Mouse (Mus musculus): ENCODE data around the gene Rapgef5.

The Rapgef5 gene

DNA sequence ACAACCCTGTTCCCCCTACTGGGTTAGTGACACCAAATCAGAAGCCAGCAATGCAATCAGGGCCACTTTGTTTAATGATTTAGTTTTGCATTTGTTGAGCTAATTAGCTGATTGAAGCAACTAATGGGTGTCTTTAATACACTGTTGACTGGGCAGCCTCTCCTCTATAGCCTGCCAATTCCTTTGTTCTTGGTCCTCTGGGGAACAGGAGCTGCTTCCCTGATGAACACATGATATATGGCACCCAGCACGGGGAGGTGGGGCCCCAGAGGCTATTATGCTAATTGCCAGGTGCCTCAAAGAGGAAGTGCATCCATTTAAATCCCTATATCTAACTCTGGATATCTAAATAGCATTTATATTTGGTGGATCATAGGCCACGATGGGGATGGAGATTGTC lies 111.0 kb downstream of the Rapgef5 start:
- no peak for DNase-seq

DNA sequence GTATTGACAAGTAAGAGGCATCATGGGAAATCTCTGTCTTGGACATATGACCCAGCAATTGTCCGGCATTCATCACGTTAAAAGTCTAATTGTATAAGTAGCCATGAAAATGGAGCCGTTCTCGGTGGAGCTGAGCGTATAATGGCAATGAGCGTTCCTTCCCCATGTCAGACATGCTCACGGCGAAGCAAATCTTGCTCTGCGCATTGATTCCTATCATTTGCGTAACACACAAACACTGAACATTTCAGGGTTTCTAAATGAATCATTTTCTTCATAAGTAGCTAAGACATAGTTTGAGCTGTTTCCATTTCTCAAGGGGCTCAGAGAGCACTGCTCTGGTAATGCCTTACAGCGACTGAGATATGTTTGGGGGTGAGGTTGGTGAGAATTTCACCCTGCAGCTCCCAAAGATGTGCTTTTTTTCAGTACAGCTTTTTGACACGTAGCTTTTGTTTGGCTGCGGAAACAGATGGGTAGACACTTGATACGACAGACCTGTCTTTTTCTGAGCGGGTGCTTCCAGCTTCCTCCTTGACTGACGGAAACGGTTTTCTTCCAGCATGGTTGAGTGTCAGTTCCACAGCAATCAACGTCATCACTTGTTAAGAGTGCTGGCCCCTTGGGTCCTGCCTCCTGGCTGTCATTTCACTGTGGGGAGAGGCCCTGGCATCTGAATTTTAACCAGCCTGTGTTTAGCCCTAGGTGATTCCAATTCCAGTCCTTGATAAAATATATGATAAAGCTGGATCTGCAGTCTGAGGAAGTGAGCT lies 112.2 kb downstream of the Rapgef5 start:
- DNase-seq, result no peak

DNA sequence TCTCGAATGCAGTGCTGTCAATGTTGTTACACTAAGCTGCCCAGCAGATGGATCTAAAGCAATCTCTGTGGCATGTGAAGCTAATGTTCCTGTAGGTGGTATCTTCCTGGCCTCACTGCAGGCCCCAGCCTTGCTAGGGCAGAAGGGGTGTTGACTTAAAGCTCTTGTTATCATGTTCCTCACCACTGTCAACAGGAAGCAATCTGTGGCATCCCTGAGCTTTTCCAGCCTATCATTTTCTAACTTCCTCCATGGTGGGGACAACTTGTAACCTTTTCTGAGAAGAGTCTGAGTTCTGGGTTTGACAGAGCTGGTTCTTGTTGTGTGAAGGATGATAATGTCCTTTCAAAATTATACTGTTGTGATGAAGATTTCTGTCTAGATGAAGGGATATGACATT lies 115.9 kb downstream of the Rapgef5 start:
- DNase-seq, result no peak

- no peak for DNase-seq
Measured at GRCm38 (mm10) chr12:117636139-117636772, 120.0 kb downstream of the Rapgef5 start.

DNA sequence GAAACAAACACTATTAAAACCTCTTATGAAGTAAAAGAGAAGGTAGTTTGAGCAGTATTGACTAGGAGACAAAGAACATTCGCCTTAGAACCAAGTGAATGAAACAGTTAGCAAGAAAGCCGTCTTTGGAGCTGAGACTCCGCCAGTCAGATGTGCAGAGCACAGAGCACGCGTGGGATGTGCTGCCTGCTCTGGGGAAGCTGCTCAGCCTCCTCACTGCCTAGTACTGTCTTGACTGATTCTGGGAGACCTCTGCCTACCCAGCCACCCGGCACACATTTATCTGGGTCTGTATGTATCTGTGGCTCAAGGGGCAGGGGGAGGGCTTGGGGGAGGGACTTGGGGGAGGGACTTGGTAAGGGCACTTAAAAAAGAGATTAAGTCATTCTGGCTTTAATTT lies 120.7 kb downstream of the Rapgef5 start:
- DNase-seq, result no peak

DNA sequence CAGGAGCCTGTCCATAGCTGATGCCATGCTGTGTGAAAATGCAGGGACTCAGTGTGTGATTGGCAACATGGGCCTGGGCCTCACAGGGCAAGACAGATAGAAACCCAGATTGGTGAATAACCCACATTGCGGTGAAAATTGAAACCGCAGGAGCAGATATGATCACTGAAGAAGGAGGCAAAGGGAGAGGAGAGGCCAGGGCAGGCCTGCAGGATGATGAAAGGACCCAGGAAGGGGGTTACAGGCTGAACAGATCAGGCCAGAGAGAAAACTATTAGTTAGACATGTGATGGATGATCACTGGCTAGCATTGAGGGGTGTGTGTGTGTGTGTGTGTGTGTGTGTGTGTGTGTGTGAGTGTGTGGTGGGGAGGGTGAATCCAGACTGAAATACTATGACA lies 122.6 kb downstream of the Rapgef5 start:
- DNase-seq, result no peak

DNA sequence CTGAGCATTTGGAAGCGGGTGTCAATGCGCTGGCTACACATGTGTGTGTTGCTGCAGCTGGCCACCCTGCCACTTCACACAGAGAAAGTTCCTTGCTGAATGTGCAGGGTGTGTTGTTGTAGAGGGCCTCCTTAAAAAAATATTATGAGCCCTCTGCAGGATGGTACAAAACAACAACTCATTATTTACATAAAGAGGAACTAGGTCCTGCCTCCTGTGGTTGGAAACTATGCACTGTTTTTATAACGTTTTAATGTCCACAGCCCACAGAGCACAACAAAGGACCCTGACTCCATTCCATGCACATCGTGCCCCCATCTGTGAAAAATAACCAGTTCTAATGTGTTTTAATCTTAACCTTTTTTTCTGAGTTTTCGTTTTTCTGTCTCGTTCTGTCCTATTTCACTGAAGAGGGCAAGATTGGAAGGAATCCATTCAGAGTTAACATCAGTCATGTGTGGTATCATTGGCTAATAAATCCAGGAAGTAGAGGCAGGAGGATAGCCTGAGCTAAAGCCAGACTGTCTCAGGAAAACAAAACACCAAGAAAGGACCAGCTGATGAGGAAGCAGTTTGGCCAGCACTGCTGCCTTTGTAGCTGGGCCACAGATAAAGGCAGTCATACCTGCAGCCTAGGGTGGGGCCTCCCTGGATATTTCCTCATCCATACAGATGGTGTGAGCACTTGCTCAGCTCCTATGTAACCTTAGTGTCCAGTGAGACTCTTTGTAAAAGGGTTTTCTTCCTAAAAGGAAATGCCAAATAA lies 123.3 kb downstream of the Rapgef5 start:
- DNase-seq, result no peak

DNA sequence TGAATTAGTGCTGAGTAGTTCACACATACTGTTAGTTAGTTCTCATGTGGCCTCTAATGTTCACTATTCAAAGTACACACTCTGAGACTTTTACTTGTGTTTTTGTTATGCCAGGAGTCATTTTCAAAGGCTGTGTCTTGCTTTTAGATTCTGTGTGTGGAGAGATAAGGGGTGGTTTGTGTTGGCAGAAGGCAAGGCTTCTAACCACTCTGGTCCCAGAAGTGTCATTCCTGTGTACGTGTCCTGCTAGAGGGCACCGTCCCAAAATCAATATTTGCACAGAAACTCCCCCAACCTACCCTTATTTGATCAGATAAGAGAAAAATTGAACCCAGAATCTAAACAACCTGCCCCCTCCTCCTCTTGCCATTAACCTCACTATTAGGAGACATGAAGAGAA lies 126.2 kb downstream of the Rapgef5 start:
- DNase-seq, result no peak

DNA sequence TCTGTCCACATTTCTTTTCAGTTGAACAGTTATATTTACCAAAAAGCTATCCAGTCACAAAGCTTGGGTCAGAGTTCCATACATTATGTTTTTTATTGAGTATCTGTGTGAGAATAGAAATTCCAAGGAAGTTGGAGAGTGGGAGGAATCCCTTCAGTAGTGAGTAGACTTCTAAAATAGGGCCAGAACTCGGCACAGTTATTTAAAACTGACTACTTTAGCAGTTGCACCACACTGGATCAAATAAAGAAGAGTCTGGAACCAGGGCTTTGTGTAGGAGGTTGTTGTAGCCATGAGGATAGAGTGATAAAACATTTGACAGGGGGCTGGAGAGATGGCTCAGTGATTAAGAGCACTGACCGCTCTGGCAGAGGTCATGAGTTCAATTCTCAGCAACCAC lies 129.5 kb downstream of the Rapgef5 start:
- DNase-seq, result no peak

DNA sequence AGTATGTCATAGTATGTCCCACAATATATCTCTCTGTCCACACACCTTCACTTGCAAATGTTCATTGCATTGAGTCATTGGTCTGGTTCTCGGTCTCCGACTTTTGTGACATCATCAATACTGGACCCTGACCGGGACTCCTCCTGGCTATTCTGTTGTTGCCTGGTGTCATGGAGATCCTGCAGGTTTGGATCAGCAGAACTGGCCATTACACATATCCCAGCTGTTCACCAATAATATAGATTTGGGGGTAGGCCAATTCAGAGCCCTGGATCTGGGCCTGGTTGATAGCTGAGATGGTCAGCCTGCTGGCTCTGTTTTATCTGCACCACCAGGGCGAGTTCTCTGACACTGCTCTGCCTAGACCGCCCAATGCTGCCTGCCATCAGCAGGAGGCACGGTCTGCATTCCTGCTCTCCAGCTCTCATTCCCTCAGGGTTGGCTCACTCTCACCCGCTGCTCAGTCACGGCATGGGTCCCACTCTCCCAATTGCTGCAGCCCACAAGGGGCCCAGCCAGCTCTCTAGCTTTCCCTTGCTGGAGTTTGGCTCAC lies 137.7 kb downstream of the Rapgef5 start:
- no peak for DNase-seq

DNA sequence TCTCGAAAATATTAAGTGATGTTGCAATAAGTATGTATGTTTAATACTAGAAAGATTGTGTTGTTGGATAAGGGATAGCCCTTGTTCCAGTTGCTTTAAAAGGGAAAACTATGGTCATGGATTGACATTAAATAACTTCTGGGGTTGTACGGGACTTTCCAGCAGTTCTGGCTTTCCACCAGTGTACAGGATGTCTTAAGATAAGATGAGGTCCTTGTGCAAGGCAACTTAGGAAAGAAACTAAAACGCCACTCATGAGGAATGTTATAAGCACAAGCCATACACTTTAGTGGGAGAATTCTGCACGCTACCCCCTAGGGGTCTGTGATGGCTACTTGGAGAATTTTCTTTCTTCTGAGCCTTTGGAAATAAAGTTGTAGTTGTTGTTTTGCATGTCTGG lies 140.7 kb downstream of the Rapgef5 start:
- DNase-seq, result no peak

- DNase-seq, result no peak
Measured at GRCm38 (mm10) chr12:117657766-117658165, 141.5 kb downstream of the Rapgef5 start.

DNA sequence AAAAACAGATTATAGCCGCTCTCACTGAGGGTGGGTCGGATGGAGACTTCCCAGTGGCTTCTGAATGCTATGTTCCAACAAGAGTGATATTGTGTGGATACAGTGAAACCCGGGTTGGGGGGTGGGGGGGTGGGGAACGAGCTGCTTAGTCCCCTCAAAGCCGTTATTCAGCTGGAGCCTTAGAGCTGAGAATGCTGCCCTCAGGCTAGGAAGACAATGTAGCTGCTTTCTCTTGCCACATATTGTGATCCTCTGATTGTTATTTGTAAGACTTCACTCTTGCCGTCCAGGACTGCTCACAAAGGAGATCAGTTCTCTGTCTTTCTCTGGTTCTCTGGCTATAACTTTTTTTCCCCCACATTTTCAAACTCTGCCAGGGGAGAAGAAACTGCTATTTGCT lies 142.5 kb downstream of the Rapgef5 start:
- DNase-seq, result no peak

DNA sequence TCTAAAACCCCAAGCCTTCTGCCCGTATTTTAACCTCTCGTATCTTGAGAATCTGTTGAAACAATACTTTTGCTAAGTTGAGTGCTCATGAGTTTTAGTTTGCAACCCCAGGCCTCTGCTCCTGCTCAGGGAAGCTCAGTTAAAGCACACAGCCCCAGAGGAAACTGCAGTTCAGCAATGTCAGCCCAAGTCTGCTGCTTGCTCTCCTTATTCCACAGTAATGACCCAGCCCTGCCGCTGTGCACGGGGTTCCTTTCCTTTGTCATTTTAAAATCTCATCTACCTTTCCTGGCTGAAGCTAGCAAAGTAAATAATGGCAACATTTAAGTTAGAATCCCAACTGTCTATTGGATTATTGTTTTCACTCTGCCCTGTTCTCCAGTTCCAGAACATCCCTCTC lies 144.1 kb downstream of the Rapgef5 start:
- DNase-seq, result no peak

DNA sequence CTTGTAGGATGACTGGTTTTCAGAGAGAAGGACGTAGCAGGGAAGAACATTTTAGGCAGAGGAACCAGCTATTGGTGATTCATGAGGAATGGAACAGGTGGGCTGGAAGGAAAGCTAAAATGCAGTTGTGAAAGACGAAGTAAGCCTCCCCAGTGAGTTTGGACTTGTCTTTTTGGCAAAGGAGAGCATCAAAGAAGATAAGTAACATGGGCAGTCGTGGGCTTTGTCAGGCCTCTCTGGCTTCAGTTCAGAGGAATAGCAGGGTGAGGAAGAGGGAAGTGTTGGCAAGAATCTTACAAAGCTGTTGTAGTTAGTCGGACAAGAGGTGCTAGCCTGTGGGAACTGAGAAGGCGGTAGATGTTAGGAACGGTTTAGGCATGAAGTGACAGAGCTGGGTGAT lies 145.6 kb downstream of the Rapgef5 start:
- DNase-seq, result no peak

- DNase-seq, result no peak
Measured at GRCm38 (mm10) chr12:117663637-117664036, 147.4 kb downstream of the Rapgef5 start.

- DNase-seq, result no peak
Measured at GRCm38 (mm10) chr12:117664644-117665043, 148.4 kb downstream of the Rapgef5 start.

GRCm38 (mm10) chr12:117666391-117666790 lies 150.1 kb downstream of the Rapgef5 start:
- DNase-seq, result no peak

DNA sequence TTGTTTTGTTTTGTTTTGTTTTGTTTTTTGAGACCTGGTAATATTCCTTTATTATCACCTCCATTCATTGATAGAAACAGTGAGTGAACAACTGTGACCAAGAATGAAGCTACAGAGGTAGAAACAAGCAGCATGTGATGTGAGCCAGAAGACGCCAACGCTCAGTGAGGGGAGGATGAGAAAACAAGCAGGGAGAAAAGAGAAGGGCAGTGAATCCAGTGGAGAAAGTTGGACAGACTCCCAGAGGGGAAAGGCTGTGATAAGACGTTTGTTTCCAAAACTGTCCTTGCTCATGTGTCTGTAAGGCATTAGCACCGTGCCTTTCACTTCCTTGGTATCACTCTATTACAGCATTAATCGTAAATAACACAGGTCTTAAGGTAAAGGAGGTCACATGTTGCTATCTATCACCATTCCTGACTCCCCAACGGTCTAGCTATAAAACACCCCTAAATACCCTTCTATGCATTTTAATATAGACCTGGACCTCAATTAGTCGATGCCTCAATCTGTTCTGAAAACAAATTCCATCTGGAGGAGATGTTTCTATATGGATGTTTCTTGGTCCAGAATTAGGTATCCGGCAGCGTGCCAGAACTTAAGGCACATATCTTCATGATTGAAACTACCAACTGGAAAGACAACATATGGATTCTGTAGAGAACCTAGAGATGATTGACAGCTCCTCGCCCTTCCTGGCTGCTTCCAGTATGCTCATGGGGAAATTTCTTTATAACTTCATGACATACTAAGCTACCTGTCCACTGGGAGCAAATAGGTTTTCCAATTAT lies 153.5 kb downstream of the Rapgef5 start:
- no peak for DNase-seq

- DNase-seq, result no peak
Measured at GRCm38 (mm10) chr12:117673188-117673587, 156.9 kb downstream of the Rapgef5 start.

- DNase-seq, result no peak
Measured at GRCm38 (mm10) chr12:117674511-117674910, 158.2 kb downstream of the Rapgef5 start.

DNA sequence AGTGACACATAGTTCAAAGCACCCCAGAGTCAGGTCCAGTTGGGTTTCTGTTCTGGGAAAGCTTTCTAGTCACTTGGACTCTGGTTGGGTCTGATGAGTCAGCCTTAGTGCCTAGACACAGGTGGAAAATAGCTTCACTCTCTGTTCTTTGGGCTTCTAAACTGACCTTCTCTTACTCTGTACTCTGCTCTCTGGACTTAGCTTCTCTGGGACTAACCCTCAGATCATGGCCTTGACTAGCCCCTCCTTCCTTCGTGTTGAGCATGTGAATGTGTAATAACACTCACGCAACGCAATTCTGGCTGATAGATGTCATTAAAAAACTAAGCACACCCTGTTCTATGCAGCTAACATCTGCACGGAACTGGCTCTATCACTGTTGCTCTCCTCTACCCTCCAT lies 160.0 kb downstream of the Rapgef5 start:
- no peak for DNase-seq

DNA sequence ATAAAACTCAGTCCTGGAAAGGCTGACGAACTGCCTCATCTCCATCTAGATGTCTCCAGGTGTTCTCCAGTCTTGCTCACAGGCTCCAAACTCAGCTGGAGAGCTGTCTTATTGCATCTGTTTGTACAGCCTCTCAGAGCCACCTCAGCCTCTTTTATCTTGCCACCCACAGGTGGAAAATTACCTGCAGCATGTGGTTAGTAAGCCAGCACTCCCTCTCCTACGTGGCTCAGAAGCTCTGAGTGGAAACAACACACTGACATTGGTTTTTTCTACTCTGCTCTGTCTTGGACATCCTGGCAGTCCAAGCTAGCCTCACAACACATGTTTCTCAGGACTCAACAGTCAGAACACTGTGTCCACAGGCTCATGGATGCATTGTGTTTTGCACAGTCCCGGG lies 162.6 kb downstream of the Rapgef5 start:
- no peak for DNase-seq
